Mouse (Mus musculus) CH12.LX (cell line): ENCODE measurements around the gene Il17rd. TPM values are rescaled to one million over a fixed set of nuclear protein-coding genes. Genes with fewer than 3 reads are reported as not detected.

Source experiments
- DNase-seq: peaks from one replicate; pipeline ENCODE4 v3.0.0-alpha.2; 2013; ENCODE audit errors: extremely low read depth
- H3K27ac ChIP-seq: 2 replicates; pipeline ENCODE4 v1.5.1; 2012; ENCODE audit warnings: low read depth, mild to moderate bottlenecking, control low read depth, moderate library complexity; ENCODE audit not compliant: insufficient read depth
- H3K27me3 ChIP-seq: replicated peaks from 2 replicates; pipeline ENCODE3; 2012; ENCODE audit warnings: inconsistent platforms
- H3K36me3 ChIP-seq, 2 experiments: replicated peaks in 1 of 2; 2 replicates each; pipeline versions ENCODE3 to v1.6.1; 2012; ENCODE audit warnings: inconsistent platforms in 1 of 2, low read length in 1 of 2, mild to moderate bottlenecking in 1 of 2, mixed read lengths in 1 of 2, moderate library complexity in 1 of 2; ENCODE audit not compliant: control insufficient read depth in 1 of 2, insufficient read depth in 1 of 2
- H3K4me1 ChIP-seq, 2 experiments: 2 replicates each; pipeline ENCODE4 v1.6.1; 2012; ENCODE audit warnings: inconsistent platforms in 1 of 2, moderate library complexity in 1 of 2; ENCODE audit not compliant: insufficient read depth in 2 of 2, control insufficient read depth in 1 of 2
- H3K4me2 ChIP-seq: 2 replicates; pipeline ENCODE4 v1.6.1; 2012; ENCODE audit warnings: low read depth, mild to moderate bottlenecking, control low read depth; ENCODE audit not compliant: poor library complexity, insufficient read depth, severe bottlenecking
- H3K4me3 ChIP-seq, 3 experiments: fragments of 150-350 bp in 1 of 3; sonication (generic) in 1 of 3; replicated peaks in 1 of 3; 2 replicates each; pipeline versions ENCODE3 to v1.5.1; 2011 to 2012; ENCODE audit warnings: low read depth in 2 of 3, low read length in 2 of 3, mild to moderate bottlenecking in 2 of 3, moderate library complexity in 2 of 3, control low read depth in 1 of 3, improper control_type of control experiment in 1 of 3, inconsistent platforms in 1 of 3, mixed read lengths in 1 of 3; ENCODE audit not compliant: poor library complexity in 1 of 3
- H3K79me2 ChIP-seq: replicated peaks from 2 replicates; pipeline ENCODE4 v1.6.1; 2012; ENCODE audit warnings: mild to moderate bottlenecking, moderate library complexity; ENCODE audit not compliant: control insufficient read depth, poor library complexity, insufficient read depth, severe bottlenecking; ENCODE audit errors: extremely low read depth
- H3K9ac ChIP-seq: 2 replicates; pipeline ENCODE4 v1.6.1; 2012; ENCODE audit warnings: low read depth, mild to moderate bottlenecking, control low read depth, moderate library complexity; ENCODE audit not compliant: insufficient read depth
- H3K9me3 ChIP-seq: replicated peaks from 2 replicates; pipeline ENCODE3; 2012; ENCODE audit warnings: low read length, inconsistent platforms, mixed read lengths
- BHLHE40 ChIP-seq: IDR thresholded peaks from 2 replicates; pipeline ENCODE4 v1.6.1; 2011; ENCODE audit warnings: mild to moderate bottlenecking, low read depth, low read length, improper control_type of control experiment
- CHD1 ChIP-seq: IDR thresholded peaks from 2 replicates; pipeline ENCODE4 v1.6.1; 2012; ENCODE audit warnings: low read depth, low read length, improper control_type of control experiment, inconsistent platforms
- CHD2 ChIP-seq: IDR thresholded peaks from 2 replicates; pipeline ENCODE4 v1.6.1; 2011; ENCODE audit warnings: low read length, improper control_type of control experiment
- CTCF ChIP-seq, 2 experiments: IDR thresholded peaks in 1 of 2; conservative IDR thresholded peaks in 1 of 2; 2 replicates each; pipeline ENCODE4 v1.5.1; 2011 to 2012; ENCODE audit warnings: low read depth in 2 of 2, low read length in 2 of 2, improper control_type of control experiment in 1 of 2, inconsistent platforms in 1 of 2, mild to moderate bottlenecking in 1 of 2, moderate library complexity in 1 of 2
- HCFC1 ChIP-seq: IDR thresholded peaks from 2 replicates; pipeline ENCODE4 v1.6.1; 2012; ENCODE audit warnings: low read depth, mild to moderate bottlenecking, inconsistent platforms, low read length, improper control_type of control experiment
- IRF4 ChIP-seq: IDR thresholded peaks from 2 replicates; pipeline ENCODE4 v1.6.1; 2014; ENCODE audit warnings: low read depth, mild to moderate bottlenecking, inconsistent platforms, low read length, improper control_type of control experiment
- KAT2A ChIP-seq: IDR thresholded peaks from 2 replicates; pipeline ENCODE4 v1.6.1; 2012; ENCODE audit warnings: low read length, improper control_type of control experiment, inconsistent platforms; ENCODE audit not compliant: insufficient replicate concordance
- MAX ChIP-seq: IDR thresholded peaks from 2 replicates; pipeline ENCODE4 v1.6.1; 2011; ENCODE audit warnings: low read length, improper control_type of control experiment
- MEF2A ChIP-seq: IDR thresholded peaks from 2 replicates; pipeline ENCODE4 v1.6.1; 2014; ENCODE audit warnings: low read depth, mild to moderate bottlenecking, inconsistent platforms, low read length, improper control_type of control experiment, borderline replicate concordance
- POLR2A ChIP-seq: IDR thresholded peaks from 2 replicates; pipeline ENCODE4 v1.6.1; 2011; ENCODE audit warnings: low read depth, mild to moderate bottlenecking, improper control_type of control experiment, low read length
- POLR2AphosphoS2 ChIP-seq: IDR thresholded peaks from 2 replicates; pipeline ENCODE4 v1.6.1; 2011; ENCODE audit warnings: low read depth, low read length, improper control_type of control experiment
- RAD21 ChIP-seq: IDR thresholded peaks from 2 replicates; pipeline ENCODE4 v1.6.1; 2011; ENCODE audit warnings: low read depth, mild to moderate bottlenecking, low read length, improper control_type of control experiment, moderate library complexity
- SIN3A ChIP-seq: IDR thresholded peaks from 2 replicates; pipeline ENCODE4 v1.6.1; 2012; ENCODE audit warnings: low read length, improper control_type of control experiment, inconsistent platforms
- TBP ChIP-seq: conservative IDR thresholded peaks from 2 replicates; pipeline ENCODE4 v1.6.1; 2011; ENCODE audit warnings: low read depth, low read length, improper control_type of control experiment
- USF1 ChIP-seq: IDR thresholded peaks from 2 replicates; pipeline ENCODE4 v1.6.1; 2014; ENCODE audit warnings: low read depth, mild to moderate bottlenecking, inconsistent platforms, low read length, improper control_type of control experiment
- ZC3H11A ChIP-seq: IDR thresholded peaks from 2 replicates; pipeline ENCODE4 v1.6.1; 2012; ENCODE audit warnings: low read depth, mild to moderate bottlenecking, inconsistent platforms, low read length, improper control_type of control experiment
- ZNF384 ChIP-seq: IDR thresholded peaks from 2 replicates; pipeline ENCODE4 v1.6.1; 2012; ENCODE audit warnings: low read depth, low read length, improper control_type of control experiment, inconsistent platforms
- dilution Hi-C: fragments of 300-500 bp; cut with MboI; formaldehyde crosslinking; loops from 2 replicates; pipeline ENCODE4 v1.14.3; 2020; ENCODE audit warnings: low sequenced_read_pairs; ENCODE audit not compliant: extremely low pct_unique_long_range_greater_than_20kb, extremely low pct_ligation_motif_present
- in situ Hi-C: fragments of 300-500 bp; cut with MboI; formaldehyde crosslinking; loops from 3 replicates; pipeline ENCODE4 v1.14.3; 2019; ENCODE audit warnings: low sequenced_read_pairs, low pct_ligation_motif_present, low pct_unique_long_range_greater_than_20kb, mixed read lengths
- polyA plus RNA-seq: library from polyadenylated mRNA; unstranded; fragments of >175 nt; gene quantifications from 2 replicates; pipeline ENCODE4 v1.2.1, GENCODE M21; 2012; ENCODE audit warnings: low read depth; ENCODE audit not compliant: insufficient read length
- total RNA-seq, 2 experiments: library from RNA; depleted of rRNA; stranded (reverse); fragments of 300-350 nt in 1 of 2; fragments of >200 nt in 1 of 2; gene quantifications; 2 replicates each; pipeline ENCODE4 v1.2.3; 2012 to 2014

Gene Il17rd
- total and polyA plus RNA-seq, 3 experiments: 0.04 to 0.09 (median 0.08) TPM

GRCm38 (mm10) chr14:27115275-27115660 lies 76.5 kb downstream of the Il17rd start:
- H3K27ac ChIP-seq: no peak overlapping the region
- TF ChIP-seq KAT2A (no peak), CTCF (conservative IDR thresholded peaks at IDR 0.05 in 1 of 2, IDR thresholded peaks at IDR 0.05 in 1 of 2; ENCODE audit: low read depth in 2 of 2, low read length in 2 of 2) (no peak), RAD21 (no peak), USF1 (no peak), BHLHE40 (no peak), POLR2A (no peak), ZNF384 (no peak), IRF4 (no peak), CHD1 (no peak), HCFC1 (no peak), MEF2A (no peak), POLR2AphosphoS2 (no peak)
- no peaks in the 10 kb centered on the region for H3K79me2 ChIP-seq
- H3K27me3 ChIP-seq: no peaks in the 10 kb centered on the region
- peaks cover 0 to 17% of the 10 kb centered on the region in 2 experiments; a peak in 3 of 4 replicates for H3K4me1 ChIP-seq
- dilution Hi-C loops (no loop called here), in situ Hi-C loops (loop anchor here (10.0 kb wide), 1 partner anchor 310 kb away; the partner anchor contains the start of gene Fam208a)
- DNase-seq: no peak
- no peak overlapping the region for H3K4me3 ChIP-seq
- H3K4me2 ChIP-seq: 0 out of 2 replicates have a peak overlapping the region, but pooled peaks have one; percentile 77
- no peaks in the 10 kb centered on the region for H3K9me3 ChIP-seq
- no peak overlapping the region for H3K9ac ChIP-seq
- no peaks in the 10 kb centered on the region for H3K36me3 ChIP-seq

- no peak overlapping the region for H3K4me2 ChIP-seq
- no peaks in the 10 kb centered on the region for H3K79me2 ChIP-seq
- in situ Hi-C loops: loop anchor here (10.0 kb wide), 1 partner anchor 309 kb away; the partner anchor contains the start of gene Fam208a
- H3K9me3 ChIP-seq: no peaks in the 10 kb centered on the region
- H3K27ac ChIP-seq: no peak overlapping the region
- dilution Hi-C loops: no loop called here
- H3K27me3 ChIP-seq: no peaks in the 10 kb centered on the region
- peaks cover 0 to 17% of the 10 kb centered on the region in 2 experiments; a peak in 3 of 4 replicates for H3K4me1 ChIP-seq
- no peak for TF ChIP-seq ZC3H11A
- no peak for TF ChIP-seq TBP
- TF ChIP-seq MAX: no peak
- no peak for TF ChIP-seq RAD21
- no peak for TF ChIP-seq SIN3A
- TF ChIP-seq CHD2: no peak
- TF ChIP-seq, all 38 proteins: peak for 0
- no peak for DNase-seq
- Histone ChIP-seq H3K4me3 (no peak overlapping the region), H3K36me3 (no peaks in the 10 kb centered on the region), H3K9ac (no peak overlapping the region)
These were observed 77.2 kb downstream of the Il17rd start for GRCm38 (mm10) chr14:27115991-27116390.
